Mouse (Mus musculus) bone marrow, adult 2 months (tissue): ENCODE measurements around the gene Gpc6. TPM values are rescaled to one million over a fixed set of nuclear protein-coding genes. Genes with fewer than 3 reads are reported as not detected.

Experiments used
- H3K27ac ChIP-seq: fragments of 200-500 bp; 2 replicates; pipeline ENCODE4 v1.5.1; 2012; ENCODE audit warnings: low read depth, mild to moderate bottlenecking, control low read depth, inconsistent platforms, low read length; ENCODE audit not compliant: control insufficient read depth, poor library complexity, insufficient read depth
- H3K4me1 ChIP-seq: fragments of 200-500 bp; 2 replicates; pipeline ENCODE4 v1.6.1; 2011; ENCODE audit warnings: low read length; ENCODE audit not compliant: control insufficient read depth, insufficient read depth
- H3K4me3 ChIP-seq: fragments of 200-500 bp; replicated peaks from 2 replicates; pipeline ENCODE3; 2011; ENCODE audit warnings: mild to moderate bottlenecking, low read depth, low read length, control low read depth; ENCODE audit not compliant: control insufficient read depth
- CTCF ChIP-seq: fragments of 200-500 bp; IDR thresholded peaks from 2 replicates; pipeline ENCODE4 v1.5.1; 2011; ENCODE audit warnings: low read length, control low read depth; ENCODE audit not compliant: control insufficient read depth, insufficient read depth
- POLR2A ChIP-seq: fragments of 200-500 bp; IDR thresholded peaks from 2 replicates; pipeline ENCODE4 v1.6.1; 2011; ENCODE audit warnings: low read depth, mild to moderate bottlenecking, control low read depth, low read length, borderline replicate concordance; ENCODE audit not compliant: control insufficient read depth
- WGBS: fragments of 180-500 bp; shearing (Covaris S2); methylation state at CpG from one replicate; pipeline ENCODE4 v1.1.7; 2018; 5-methylcytosine and 5-hydroxymethylcytosine counted together
- polyA plus RNA-seq: library from polyadenylated mRNA; stranded (reverse); fragments of >200 nt; gene quantifications from 2 replicates; pipeline ENCODE4 v1.2.4, GENCODE M21; 2011; ENCODE audit warnings: low replicate concordance; ENCODE audit not compliant: missing spikeins, insufficient read depth, insufficient read length

Gene Gpc6
- polyA plus RNA-seq, 1 experiment, result 2.2 TPM

GRCm38 (mm10) chr14:117361155-117361964 is 436.2 kb downstream of the Gpc6 start:
- no peaks in the 10 kb centered on the region for H3K4me1 ChIP-seq
- TF ChIP-seq CTCF (no peak), POLR2A (no peak)
- no peak overlapping the region for H3K4me3 ChIP-seq
- WGBS, result 70% methylated on average over 9 of the region's 9 CpGs
- H3K27ac ChIP-seq, result no peak overlapping the region

GRCm38 (mm10) chr14:117361965-117362309 is 436.8 kb downstream of the Gpc6 start:
- no peak for TF ChIP-seq CTCF
- no peak for TF ChIP-seq POLR2A
- 72% methylated on average over 2 of the region's 2 CpGs for WGBS

GRCm38 (mm10) chr14:117369331-117369866 is 444.3 kb downstream of the Gpc6 start:
- TF ChIP-seq CTCF (no peak), POLR2A (no peak)
- 89% methylated on average over 18 of the region's 18 CpGs for WGBS
- Histone ChIP-seq H3K27ac (no peak overlapping the region), H3K4me1 (no peaks in the 10 kb centered on the region), H3K4me3 (no peak overlapping the region)

More at GRCm38 (mm10) chr14:117361965-117362309, 436.8 kb downstream of the Gpc6 start:
- no peaks in the 10 kb centered on the region for H3K4me1 ChIP-seq
- no peak overlapping the region for H3K27ac ChIP-seq
- H3K4me3 ChIP-seq, result no peak overlapping the region

GRCm38 (mm10) chr14:117376822-117377376 is 451.8 kb downstream of the Gpc6 start:
- Histone ChIP-seq H3K27ac (no peak overlapping the region), H3K4me1 (no peaks in the 10 kb centered on the region), H3K4me3 (no peak overlapping the region)
- no peak for TF ChIP-seq POLR2A
- no peak for TF ChIP-seq CTCF
- 66% methylated on average over 4 of the region's 4 CpGs for WGBS

GRCm38 (mm10) chr14:117379979-117380378 is 454.9 kb downstream of the Gpc6 start:
- 76% methylated on average over 6 of the region's 6 CpGs for WGBS
- no peak for TF ChIP-seq CTCF
- no peak for TF ChIP-seq POLR2A
- H3K4me1 ChIP-seq, result no peaks in the 10 kb centered on the region
- no peak overlapping the region for H3K4me3 ChIP-seq
- no peak overlapping the region for H3K27ac ChIP-seq

GRCm38 (mm10) chr14:117383188-117383587 is 458.1 kb downstream of the Gpc6 start:
- TF ChIP-seq POLR2A (no peak), CTCF (no peak)
- H3K4me3 ChIP-seq, result no peak overlapping the region
- 82% methylated on average over 7 of the region's 7 CpGs for WGBS
- no peaks in the 10 kb centered on the region for H3K4me1 ChIP-seq
- no peak overlapping the region for H3K27ac ChIP-seq

GRCm38 (mm10) chr14:117384096-117384770 is 459.1 kb downstream of the Gpc6 start:
- no peaks in the 10 kb centered on the region for H3K4me1 ChIP-seq
- no peak overlapping the region for H3K4me3 ChIP-seq
- TF ChIP-seq CTCF (no peak), POLR2A (no peak)
- 76% methylated on average over 8 of the region's 8 CpGs for whole genome bisulfite sequencing
- H3K27ac ChIP-seq, result no peak overlapping the region

GRCm38 (mm10) chr14:117385731-117386270 is 460.7 kb downstream of the Gpc6 start:
- Histone ChIP-seq H3K4me3 (no peak overlapping the region), H3K4me1 (no peaks in the 10 kb centered on the region), H3K27ac (no peak overlapping the region)
- TF ChIP-seq POLR2A, result no peak
- TF ChIP-seq CTCF, result no peak
